Mouse (Mus musculus): ENCODE results near the gene Rph3a. TPM values are rescaled to one million over a fixed set of nuclear protein-coding genes. Genes with fewer than 3 reads are reported as not detected.

Gene Rph3a
- total and polyA plus RNA-seq, 3 experiments: not detected

DNA sequence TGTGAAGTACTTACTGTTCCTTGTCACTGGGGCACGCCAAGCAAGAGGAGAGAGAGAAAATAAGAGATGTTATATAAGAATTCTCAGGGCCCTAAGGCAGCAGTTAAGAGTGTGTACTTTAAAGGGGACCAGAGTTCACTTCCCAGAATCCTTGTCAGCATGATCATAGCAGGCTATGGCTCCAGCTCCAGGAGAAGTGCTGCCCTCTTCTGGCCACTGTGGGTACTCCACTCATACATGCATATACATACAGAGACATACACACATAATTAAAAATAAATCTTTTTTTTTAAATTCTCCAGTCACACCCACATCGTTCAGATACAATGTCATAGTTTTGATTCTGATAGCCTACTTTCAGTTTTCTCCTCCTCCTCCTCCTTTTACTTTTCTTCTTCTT lies 29.8 kb downstream of the Rph3a start:
- H3K79me2 ChIP-seq (replicated peaks; ENCODE audit: control insufficient read depth, extremely low read depth, insufficient read depth, poor library complexity, severe bottlenecking): no peaks in the 10 kb centered on the region
- dilution Hi-C loops (cut with MboI; ENCODE audit: extremely low pct_ligation_motif_present, extremely low pct_unique_long_range_greater_than_20kb, low sequenced_read_pairs) (no loop called here), in situ Hi-C loops (cut with MboI; ENCODE audit: low pct_ligation_motif_present, low pct_unique_long_range_greater_than_20kb, low sequenced_read_pairs) (no loop called here)
- no peak overlapping the region for H3K27ac ChIP-seq (ENCODE audit: insufficient read depth, low read depth)
- peaks cover 39% of the 10 kb centered on the region for H3K27me3 ChIP-seq (replicated peaks)
- DNase-seq (ENCODE audit: extremely low read depth): no peak
- no peaks in the 10 kb centered on the region for H3K36me3 ChIP-seq (replicated peaks in 1 of 2; ENCODE audit: control insufficient read depth in 1 of 2, insufficient read depth in 1 of 2, low read length in 1 of 2)
- TF ChIP-seq NELFE (IDR thresholded peaks at IDR 0.05; ENCODE audit: low read depth, low read length) (no peak), USF2 (conservative IDR thresholded peaks at IDR 0.05; ENCODE audit: low read depth, low read length) (no peak), MYC (IDR thresholded peaks at IDR 0.05; ENCODE audit: low read depth, low read length) (no peak), SMC3 (IDR thresholded peaks at IDR 0.05; ENCODE audit: low read depth, low read length) (no peak), CTCF (conservative IDR thresholded peaks at IDR 0.05 in 1 of 2, IDR thresholded peaks at IDR 0.05 in 1 of 2; ENCODE audit: low read depth in 2 of 2, low read length in 2 of 2) (no peak; a peak in 1 of 4 replicates), USF1 (IDR thresholded peaks at IDR 0.05; ENCODE audit: low read depth, low read length) (no peak), KAT2A (IDR thresholded peaks at IDR 0.05; ENCODE audit: insufficient replicate concordance, low read length) (no peak), EP300 (IDR thresholded peaks at IDR 0.05; ENCODE audit: low read length) (no peak), NRF1 (IDR thresholded peaks at IDR 0.05; ENCODE audit: low read depth, low read length) (no peak), POLR2A (IDR thresholded peaks at IDR 0.05; ENCODE audit: low read depth, low read length) (no peak), ETS1 (conservative IDR thresholded peaks at IDR 0.05; ENCODE audit: low read depth, low read length) (no peak), POLR2AphosphoS2 (IDR thresholded peaks at IDR 0.05; ENCODE audit: low read depth, low read length) (no peak), CHD1 (IDR thresholded peaks at IDR 0.05; ENCODE audit: low read depth, low read length) (no peak), MAX (IDR thresholded peaks at IDR 0.05; ENCODE audit: low read length) (no peak)
- peaks cover 18% of the 10 kb centered on the region for H3K9me3 ChIP-seq (replicated peaks; ENCODE audit: low read length)
- H3K4me1 ChIP-seq (ENCODE audit: control insufficient read depth in 1 of 2, insufficient read depth in 2 of 2): no peaks in the 10 kb centered on the region
- H3K4me2 ChIP-seq (ENCODE audit: insufficient read depth, low read depth, poor library complexity, severe bottlenecking): no peak overlapping the region
- no peak overlapping the region for H3K4me3 ChIP-seq (replicated peaks in 1 of 3; ENCODE audit: low read depth in 2 of 3, low read length in 2 of 3, poor library complexity in 1 of 3)
- no peak overlapping the region for H3K9ac ChIP-seq (ENCODE audit: insufficient read depth, low read depth)

GRCm38 (mm10) chr5:120976138-120976537 lies 33.8 kb downstream of the Rph3a start:
- no peaks in the 10 kb centered on the region for H3K36me3 ChIP-seq (replicated peaks in 1 of 2; ENCODE audit: control insufficient read depth in 1 of 2, insufficient read depth in 1 of 2, low read length in 1 of 2)
- peaks cover 12% of the 10 kb centered on the region for H3K9me3 ChIP-seq (replicated peaks; ENCODE audit: low read length)
- no peak overlapping the region for H3K9ac ChIP-seq (ENCODE audit: insufficient read depth, low read depth)
- in situ Hi-C loops (cut with MboI; ENCODE audit: low pct_ligation_motif_present, low pct_unique_long_range_greater_than_20kb, low sequenced_read_pairs): no loop called here
- H3K4me1 ChIP-seq (ENCODE audit: control insufficient read depth in 1 of 2, insufficient read depth in 2 of 2): no peaks in the 10 kb centered on the region
- no peak overlapping the region for H3K27ac ChIP-seq (ENCODE audit: insufficient read depth, low read depth)
- dilution Hi-C loops (cut with MboI; ENCODE audit: extremely low pct_ligation_motif_present, extremely low pct_unique_long_range_greater_than_20kb, low sequenced_read_pairs): no loop called here
- no peak for DNase-seq (ENCODE audit: extremely low read depth)
- no peak overlapping the region for H3K4me3 ChIP-seq (replicated peaks in 1 of 3; ENCODE audit: low read depth in 2 of 3, low read length in 2 of 3, poor library complexity in 1 of 3)
- H3K4me2 ChIP-seq (ENCODE audit: insufficient read depth, low read depth, poor library complexity, severe bottlenecking): no peak overlapping the region
- peaks cover 69% of the 10 kb centered on the region for H3K27me3 ChIP-seq (replicated peaks)
- H3K79me2 ChIP-seq (replicated peaks; ENCODE audit: control insufficient read depth, extremely low read depth, insufficient read depth, poor library complexity, severe bottlenecking): no peaks in the 10 kb centered on the region
- TF ChIP-seq JUN (IDR thresholded peaks at IDR 0.05; ENCODE audit: insufficient read depth, low read depth, low read length): no peak

DNA sequence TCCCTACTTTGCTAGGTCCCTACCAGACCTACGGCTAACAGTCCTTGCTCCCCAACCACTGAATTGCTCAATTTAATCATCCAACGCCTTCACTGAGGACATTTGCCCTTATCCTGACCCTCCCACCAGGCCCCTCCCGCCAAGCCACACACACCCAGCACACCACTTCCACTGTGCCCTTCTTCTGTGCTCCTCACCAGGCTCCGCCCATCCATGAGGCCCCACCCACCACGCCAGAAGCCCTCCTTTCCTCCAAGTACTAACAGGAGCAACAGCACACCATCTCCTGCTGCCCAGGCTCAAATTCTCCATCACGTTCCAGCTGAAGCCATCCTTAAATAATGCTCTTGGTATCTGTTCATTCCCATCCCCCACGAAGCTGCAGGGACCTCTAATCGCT lies 35.4 kb downstream of the Rph3a start:
- dilution Hi-C loops (cut with MboI; ENCODE audit: extremely low pct_ligation_motif_present, extremely low pct_unique_long_range_greater_than_20kb, low sequenced_read_pairs): no loop called here

More for the DNA sequence above, 35.4 kb downstream of the Rph3a start:
- DNase-seq (ENCODE audit: extremely low read depth): no peak
- in situ Hi-C loops (cut with MboI; ENCODE audit: low pct_ligation_motif_present, low pct_unique_long_range_greater_than_20kb, low sequenced_read_pairs): no loop called here
- Histone ChIP-seq H3K9me3 (replicated peaks; ENCODE audit: low read length) (peaks cover under 1% of the 10 kb centered on the region), H3K4me2 (ENCODE audit: insufficient read depth, low read depth, poor library complexity, severe bottlenecking) (no peak overlapping the region), H3K4me3 (replicated peaks in 1 of 3; ENCODE audit: low read depth in 2 of 3, low read length in 2 of 3, poor library complexity in 1 of 3) (no peak overlapping the region), H3K27me3 (replicated peaks) (peaks cover 84% of the 10 kb centered on the region), H3K27ac (ENCODE audit: insufficient read depth, low read depth) (no peak overlapping the region), H3K36me3 (replicated peaks in 1 of 2; ENCODE audit: control insufficient read depth in 1 of 2, insufficient read depth in 1 of 2, low read length in 1 of 2) (no peaks in the 10 kb centered on the region), H3K79me2 (replicated peaks; ENCODE audit: control insufficient read depth, extremely low read depth, insufficient read depth, poor library complexity, severe bottlenecking) (no peaks in the 10 kb centered on the region), H3K9ac (ENCODE audit: insufficient read depth, low read depth) (no peak overlapping the region), H3K4me1 (ENCODE audit: control insufficient read depth in 1 of 2, insufficient read depth in 2 of 2) (no peaks in the 10 kb centered on the region)
- TF ChIP-seq MAFK (IDR thresholded peaks at IDR 0.05; ENCODE audit: insufficient replicate concordance, low read length): no peak
- TF ChIP-seq JUND (conservative IDR thresholded peaks at IDR 0.05; ENCODE audit: low read depth, low read length): no peak
- TF ChIP-seq MAZ (IDR thresholded peaks at IDR 0.05; ENCODE audit: low read depth, low read length): no peak
- no peak for TF ChIP-seq SIN3A (IDR thresholded peaks at IDR 0.05; ENCODE audit: low read length)
- no peak for TF ChIP-seq UBTF (IDR thresholded peaks at IDR 0.05; ENCODE audit: low read depth, low read length)
- no peak for TF ChIP-seq JUN (IDR thresholded peaks at IDR 0.05; ENCODE audit: insufficient read depth, low read depth, low read length)
- TF ChIP-seq ELF1 (IDR thresholded peaks at IDR 0.05; ENCODE audit: low read depth, low read length): no peak
- no peak for TF ChIP-seq HCFC1 (IDR thresholded peaks at IDR 0.05; ENCODE audit: low read depth, low read length)
- TF ChIP-seq ZC3H11A (IDR thresholded peaks at IDR 0.05; ENCODE audit: low read depth, low read length): no peak
- no peak for TF ChIP-seq KAT2A (IDR thresholded peaks at IDR 0.05; ENCODE audit: insufficient replicate concordance, low read length)
- no peak for TF ChIP-seq USF2 (conservative IDR thresholded peaks at IDR 0.05; ENCODE audit: low read depth, low read length)
- TF ChIP-seq RAD21 (IDR thresholded peaks at IDR 0.05; ENCODE audit: low read depth, low read length): no peak
- no peak for TF ChIP-seq IRF4 (IDR thresholded peaks at IDR 0.05; ENCODE audit: low read depth, low read length)
- no peak for TF ChIP-seq EP300 (IDR thresholded peaks at IDR 0.05; ENCODE audit: low read length)
- no peak for TF ChIP-seq PAX5 (IDR thresholded peaks at IDR 0.05; ENCODE audit: low read length)
- TF ChIP-seq SMC3 (IDR thresholded peaks at IDR 0.05; ENCODE audit: low read depth, low read length): no peak

Data from CH12.LX (cell line).